Mouse (Mus musculus) cortical plate, adult 2 months (tissue): Measurements from ENCODE around the gene Ccdc172.

ENCODE experiments used
- CTCF ChIP-seq: fragments of 200-500 bp; IDR thresholded peaks from 2 replicates; pipeline ENCODE4 v1.5.1; 2011; ENCODE audit warnings: mild to moderate bottlenecking, control low read depth, low read length; ENCODE audit not compliant: insufficient read depth; ENCODE audit errors: extremely low read depth
- POLR2A ChIP-seq: fragments of 200-500 bp; IDR thresholded peaks from 2 replicates; pipeline ENCODE4 v1.6.1; 2011; ENCODE audit warnings: mild to moderate bottlenecking, low read length, control low read depth; ENCODE audit not compliant: insufficient read depth; ENCODE audit errors: extremely low read depth

DNA sequence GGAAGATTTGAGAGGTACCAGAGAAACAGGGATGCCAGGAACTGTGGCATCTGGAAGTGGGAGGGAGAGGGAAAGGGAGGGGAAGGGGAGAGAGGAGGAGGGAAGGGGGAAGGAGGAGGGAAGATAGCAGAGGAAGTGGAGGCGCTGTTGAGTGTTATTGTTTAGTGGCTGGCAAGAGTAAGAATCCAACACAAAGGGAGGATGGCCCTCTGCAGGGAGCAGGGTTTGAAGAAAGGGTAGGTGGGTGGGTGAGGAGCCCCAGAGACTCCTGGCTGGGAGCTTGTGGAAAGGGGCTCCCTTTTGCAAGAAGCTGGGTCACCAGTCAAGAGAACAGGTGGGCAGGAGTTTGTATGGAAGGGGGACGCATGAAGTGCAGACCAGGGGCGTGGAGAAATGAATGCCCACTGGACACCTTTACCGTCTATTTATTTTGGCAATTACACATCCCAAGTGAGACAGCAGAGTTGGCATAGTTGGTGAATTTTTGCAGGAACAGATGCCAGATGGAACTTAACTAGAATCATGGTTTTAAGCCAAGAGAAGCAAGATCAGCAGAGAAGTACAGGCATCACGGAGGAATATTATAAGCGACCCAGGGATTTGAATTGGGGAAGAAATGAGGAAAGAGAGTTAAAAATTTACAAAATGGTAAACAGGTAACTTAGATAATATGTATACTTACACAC, 78.6 kb downstream of the Ccdc172 start:
- TF ChIP-seq POLR2A (no peak), CTCF (no peak)
